In genomic region chr3:146939391-146940250, GRCm38 (mm10) we compare ENCODE assay signal across 8 mouse cellular contexts.
A peak's percentile ranks its signal among the peaks of the same experiment; 100 is the strongest.
DNase-seq lines count a peak whose midpoint lies in the region; ATAC-seq lines count a peak whose summit lies in the region.

No protein-coding gene starts in this region.

- no peaks in the 10 kb centered on the region for H3K9me3 ChIP-seq in heart, embryonic 11.5 days (replicated peaks; ENCODE audit: control insufficient read depth, low read length)
- no peaks in the 10 kb centered on the region for H3K9me3 ChIP-seq in embryonic facial prominence, embryonic 11.5 days (replicated peaks; ENCODE audit: control insufficient read depth, low read length)
- H3K9me3 ChIP-seq in hindbrain, embryonic 14.5 days (ENCODE audit: control insufficient read depth, low read length) = no peaks in the 10 kb centered on the region

- H3K27ac ChIP-seq in heart, embryonic 11.5 days (ENCODE audit: low read depth, low read length) = no peak overlapping the region
- H3K27ac ChIP-seq in embryonic facial prominence, embryonic 11.5 days (replicated peaks; ENCODE audit: low read depth, low read length) = no peak overlapping the region
- no peak overlapping the region for H3K27ac ChIP-seq in hindbrain, embryonic 14.5 days

- 0 out of 2 replicates have a peak, but pooled peaks have one; percentile 52 for ATAC-seq in heart, embryonic 11.5 days (replicated peaks; ENCODE audit: insufficient number of reproducible peaks, low FRiP score, low TSS enrichment)
- peak; percentile 83 for ATAC-seq in embryonic facial prominence, embryonic 11.5 days (replicated peaks; ENCODE audit: insufficient number of reproducible peaks, low FRiP score, low TSS enrichment, low read depth)
- ATAC-seq in hindbrain, embryonic 14.5 days (ENCODE audit: low FRiP score) = peak; percentile 92

- H3K27me3 ChIP-seq in heart, embryonic 11.5 days (ENCODE audit: control insufficient read depth, insufficient read depth, low read length) = no peaks in the 10 kb centered on the region
- H3K27me3 ChIP-seq in embryonic facial prominence, embryonic 11.5 days (ENCODE audit: control insufficient read depth, insufficient read depth, low read length) = no peaks in the 10 kb centered on the region
- H3K27me3 ChIP-seq in hindbrain, embryonic 14.5 days (ENCODE audit: control insufficient read depth, insufficient read depth, low read length) = no peaks in the 10 kb centered on the region

- H3K4me2 ChIP-seq in heart, embryonic 11.5 days = peak overlapping the region; percentile 51
- no peak overlapping the region for H3K4me2 ChIP-seq in embryonic facial prominence, embryonic 11.5 days (ENCODE audit: low read depth, low read length)
- H3K4me2 ChIP-seq in hindbrain, embryonic 14.5 days (replicated peaks) = peak overlapping the region; percentile 25

- peak overlapping the region; percentile 17; the same call in 1 of the 2 replicates for H3K4me3 ChIP-seq in heart, embryonic 11.5 days (ENCODE audit: low read depth, low read length)
- H3K4me3 ChIP-seq in embryonic facial prominence, embryonic 11.5 days (ENCODE audit: low read depth, low read length) = no peak overlapping the region
- H3K4me3 ChIP-seq in hindbrain, embryonic 14.5 days (replicated peaks; ENCODE audit: low read length) = 0 out of 2 replicates have a peak overlapping the region, but pooled peaks have one; percentile 7

- H3K9ac ChIP-seq in heart, embryonic 11.5 days (ENCODE audit: low read depth, low read length) = no peak overlapping the region
- H3K9ac ChIP-seq in embryonic facial prominence, embryonic 11.5 days (replicated peaks; ENCODE audit: low read length) = no peak overlapping the region
- peak overlapping the region; percentile 24; the same call in 1 of the 2 replicates for H3K9ac ChIP-seq in hindbrain, embryonic 14.5 days

- H3K36me3 ChIP-seq in heart, embryonic 11.5 days (ENCODE audit: control insufficient read depth, insufficient read depth, low read length) = 0 out of 2 replicates have a peak, but pooled peaks cover 2% of the 10 kb centered on the region
- H3K36me3 ChIP-seq in embryonic facial prominence, embryonic 11.5 days (replicated peaks; ENCODE audit: control insufficient read depth, insufficient read depth, low read depth, low read length) = no peaks in the 10 kb centered on the region
- H3K36me3 ChIP-seq in hindbrain, embryonic 14.5 days (replicated peaks; ENCODE audit: control insufficient read depth, insufficient read depth) = peaks cover 25% of the 10 kb centered on the region

- DNase-seq in heart, postnatal 25 days (ENCODE audit: low spot score) = no peak
- peak; percentile 61 for DNase-seq in ES-CJ7 (ENCODE audit: low read depth, low spot score)
- DNase-seq in embryonic facial prominence, embryonic 11.5 days (ENCODE audit: low spot score) = peak; percentile 72
- peak; percentile 65 for DNase-seq in hindbrain, embryonic 14.5 days (ENCODE audit: low spot score)
- peak; percentile 42 for DNase-seq in neural tube, embryonic 10.5 days (ENCODE audit: extremely low spot score, low spot score)
- no peak for DNase-seq in thymus, adult 18-20 months
- DNase-seq in gastrocnemius, postnatal 36 days = no peak

- intact Hi-C loops in heart, postnatal 25 days (cut with DNase I) = loop anchor here (10.0 kb wide), 1 partner anchor 595 kb away; no protein-coding TSS in a partner anchor
- intact Hi-C loops in gastrocnemius, postnatal 36 days (cut with DNase I) = loop anchor here (10.0 kb wide), 2 partner anchors 375 to 595 kb away; no protein-coding TSS in a partner anchor

- H3K4me1 ChIP-seq in heart, embryonic 11.5 days (ENCODE audit: control insufficient read depth, insufficient read depth, low read length) = no peaks in the 10 kb centered on the region
- no peaks in the 10 kb centered on the region for H3K4me1 ChIP-seq in embryonic facial prominence, embryonic 11.5 days (ENCODE audit: control insufficient read depth, insufficient read depth, low read length)
- no peaks in the 10 kb centered on the region; the same call in 1 of the 2 replicates for H3K4me1 ChIP-seq in hindbrain, embryonic 14.5 days (replicated peaks; ENCODE audit: control insufficient read depth, insufficient read depth, low read length)

- WGBS in heart, embryonic 11.5 days (ENCODE audit: insufficient replicate concordance) = 31% methylated on average over 21 of the region's 21 CpGs
- 23% methylated on average over 21 of the region's 21 CpGs for WGBS in embryonic facial prominence, embryonic 11.5 days
- 23% methylated on average over 21 of the region's 21 CpGs for WGBS in hindbrain, embryonic 14.5 days

Comparison
In these comparisons a context has a peak if more than half of its experiments do, and no peak if none do; other contexts are left out.
1. DNase-seq: peak in ES-CJ7 (single experiment), embryonic facial prominence, embryonic 11.5 days (single experiment), hindbrain, embryonic 14.5 days (single experiment) and neural tube, embryonic 10.5 days (single experiment); none in heart, postnatal 25 days (single experiment), thymus, adult 18-20 months (0 of 2) and gastrocnemius, postnatal 36 days (0 of 2).
2. Peak in every context shown above with its lines, with median percentiles within 50 percentile points of each other: ATAC-seq.